Mouse (Mus musculus) spleen, adult 2 months (tissue): Measurements from ENCODE around the gene Fam107a.

Experiments used
- CTCF ChIP-seq: fragments of 200-500 bp; IDR thresholded peaks from 2 replicates; pipeline ENCODE4 v1.5.1; 2011; ENCODE audit warnings: mild to moderate bottlenecking, inconsistent platforms; ENCODE audit not compliant: insufficient read depth, insufficient read length, insufficient replicate concordance; ENCODE audit errors: extremely low read depth
- POLR2A ChIP-seq: fragments of 200-500 bp; IDR thresholded peaks from 2 replicates; pipeline ENCODE4 v1.6.1; 2011; ENCODE audit warnings: low read depth, low read length, inconsistent platforms

DNA sequence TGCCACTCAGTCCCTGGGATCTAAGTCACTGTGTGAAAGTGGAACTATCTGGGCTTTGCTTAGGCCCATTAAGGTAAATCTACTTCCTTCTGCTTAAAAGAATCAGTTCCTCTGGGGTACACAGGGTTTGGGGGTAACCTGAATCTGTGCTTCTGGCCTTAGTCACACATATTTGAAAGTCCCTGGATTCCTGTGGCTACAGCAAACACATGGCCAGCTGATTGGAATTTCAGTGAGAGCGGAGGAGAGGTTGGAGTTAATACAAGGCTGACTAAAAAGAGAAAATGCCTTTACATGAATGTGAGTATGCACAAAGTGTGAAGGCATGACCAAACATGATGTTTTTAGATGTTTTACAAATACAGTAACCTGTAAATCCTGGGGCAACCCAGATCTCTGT is 23.6 kb downstream of the Fam107a start:
- TF ChIP-seq POLR2A (no peak), CTCF (no peak)
